ENCODE assay signal across 18 mouse cellular contexts in genomic region chr4:48275736-48276135, GRCm38 (mm10). TPM values are rescaled to one million over a fixed set of nuclear protein-coding genes. Genes with fewer than 3 reads are reported as not detected.
DNase-seq lines count a peak whose midpoint lies in the region.
"Had no signal": no experiment of that assay in that cellular context is flagged by ENCODE, and none has a peak within 500 bp of the region (broad histone marks: within the 10 kb centered on the region; RNA-seq: fewer than 3 reads in every experiment).

No protein-coding gene starts in this region.

- peak; percentile 12 for DNase-seq in adrenal gland, postnatal 10 days
- DNase-seq in adrenal gland, postnatal 4 days (ENCODE audit: low spot score in 2 of 2) = no peak
- DNase-seq in cerebellum, postnatal 10 days = peak; percentile 23 to 31
- no peak for DNase-seq in cerebellum, adult 11 months
- DNase-seq in gastrocnemius, adult 18-20 months (ENCODE audit: low spot score) = peak; percentile 21
- no peak for DNase-seq in gastrocnemius, postnatal 10 days
- peak; percentile 17 for DNase-seq in A20 (ENCODE audit: low read depth, low spot score)
- DNase-seq: adrenal gland, adult 8-10 months; B cell, adult 2 months; cerebellum, adult 11-12 months; cerebellum, adult 8-10 months; forebrain, postnatal 0 days; gastrocnemius, postnatal 14 days; heart, adult 18-20 months; heart, postnatal 10 days; heart, postnatal 36 days; kidney, adult 11 months; kidney, adult 8-10 months had no signal

RNA-seq across cellular contexts. Expression of gene Erp44, which starts 3.6 kb away (rescaled TPM):
- 10 to 100 TPM; 48.7 to 53.9 TPM for total RNA-seq in adrenal gland, postnatal 10 days (2021)
- total RNA-seq in adrenal gland, postnatal 4 days (2021) = 10 to 100 TPM; 52.5 to 56.2 TPM
- 10 to 100 TPM; 26.9 to 29.1 TPM for total RNA-seq in gastrocnemius, adult 18-20 months (2021)
- 10 to 100 TPM; 31.1 to 34.9 TPM for total RNA-seq in gastrocnemius, postnatal 10 days (2021)

RNA-seq across cellular contexts. Expression of gene Invs, which starts 3.8 kb away (rescaled TPM):
- 1 to 10 TPM; 8.4 to 9.3 TPM for total RNA-seq in adrenal gland, postnatal 10 days (2021)
- 10 to 100 TPM; 10.3 to 10.8 TPM for total RNA-seq in adrenal gland, postnatal 4 days (2021)
- 1 to 10 TPM; 1.7 to 2.3 TPM for total RNA-seq in gastrocnemius, adult 18-20 months (2021)
- 1 to 10 TPM; 3.5 to 4.6 TPM for total RNA-seq in gastrocnemius, postnatal 10 days (2021)

Comparison
In these comparisons a context has a peak if more than half of its experiments do, and no peak if none do; other contexts are left out.
1. DNase-seq: peak in adrenal gland, postnatal 10 days (single experiment), cerebellum, postnatal 10 days (2 of 2), gastrocnemius, adult 18-20 months (single experiment) and A20 (single experiment); none in adrenal gland, postnatal 4 days (0 of 2), cerebellum, adult 11 months (single experiment) and gastrocnemius, postnatal 10 days (single experiment).